ENCODE assay signal across 8 mouse cellular contexts in the genomic region with DNA sequence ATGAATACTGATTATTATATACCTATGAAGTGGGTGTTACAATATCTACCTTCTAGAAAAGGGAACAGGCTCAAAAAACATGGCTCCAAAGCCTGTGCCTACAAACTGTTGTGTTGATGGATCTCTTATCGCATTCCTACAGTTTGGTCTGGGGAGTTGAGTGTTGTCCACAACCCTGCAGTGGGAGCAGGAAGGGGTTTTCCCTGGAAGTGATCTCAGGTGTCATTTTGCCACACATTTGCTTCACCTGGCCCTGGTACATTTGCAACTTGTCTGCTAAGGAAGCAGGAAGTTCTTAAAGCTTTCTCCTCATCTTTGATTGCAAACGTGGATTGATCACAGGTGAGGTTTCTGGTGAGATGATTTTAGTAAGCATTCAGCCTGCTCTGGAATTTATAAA. TPM values are rescaled to one million over a fixed set of nuclear protein-coding genes. Genes with fewer than 3 reads are reported as not detected.
DNase-seq lines count a peak whose midpoint lies in the region; ATAC-seq lines count a peak whose summit lies in the region.

No protein-coding gene starts in this region.

- no peak for DNase-seq in heart, adult 9 months (ENCODE audit: low spot score in 2 of 2)
- peak; percentile 26 for DNase-seq in thymus, postnatal 25 days
- no peak for DNase-seq in thymus, postnatal 10 days (ENCODE audit: low spot score in 2 of 2)
- no peak for DNase-seq in liver, embryonic 13.5 days
- no peak for DNase-seq in natural killer cell, adult 2 months (ENCODE audit: low spot score in 2 of 2)
- no peak for DNase-seq in ovary, postnatal 14 days (ENCODE audit: low spot score)
- no peak for DNase-seq in gastrocnemius, adult 18-20 months (ENCODE audit: low spot score)

- H3K36me3 ChIP-seq in heart, embryonic 13.5 days = no peaks in the 10 kb centered on the region; the same call in 1 of the 2 replicates
- H3K36me3 ChIP-seq in liver, embryonic 13.5 days = no peaks in the 10 kb centered on the region

- H3K27me3 ChIP-seq in heart, embryonic 13.5 days (replicated peaks) = no peaks in the 10 kb centered on the region
- H3K27me3 ChIP-seq in liver, embryonic 13.5 days = peaks cover 13% of the 10 kb centered on the region

- peak overlapping the region; percentile 84 for H3K4me2 ChIP-seq in heart, embryonic 13.5 days
- peak overlapping the region; percentile 37 for H3K4me2 ChIP-seq in liver, embryonic 13.5 days

- 21% methylated on average over 2 of the region's 2 CpGs for WGBS in heart, embryonic 13.5 days
- whole genome bisulfite sequencing in liver, embryonic 13.5 days (ENCODE audit: insufficient replicate concordance) = 43% methylated on average over 2 of the region's 2 CpGs

- H3K27ac ChIP-seq in heart, embryonic 13.5 days (replicated peaks) = 0 out of 2 replicates have a peak overlapping the region, but pooled peaks have one; percentile 46
- H3K27ac ChIP-seq in liver, embryonic 13.5 days = no peak overlapping the region

- H3K9me3 ChIP-seq in heart, embryonic 13.5 days = no peaks in the 10 kb centered on the region
- H3K9me3 ChIP-seq in liver, embryonic 13.5 days (replicated peaks) = no peaks in the 10 kb centered on the region

- H3K4me1 ChIP-seq in heart, embryonic 13.5 days = peaks cover 47% of the 10 kb centered on the region
- H3K4me1 ChIP-seq in liver, embryonic 13.5 days (replicated peaks) = peaks cover 33% of the 10 kb centered on the region

- H3K4me3 ChIP-seq in heart, embryonic 13.5 days = peak overlapping the region; percentile 77
- H3K4me3 ChIP-seq in liver, embryonic 13.5 days (replicated peaks) = no peak overlapping the region

- H3K9ac ChIP-seq in heart, embryonic 13.5 days = peak overlapping the region; percentile 69
- no peak overlapping the region for H3K9ac ChIP-seq in liver, embryonic 13.5 days

- no peak for ATAC-seq in heart, embryonic 13.5 days (ENCODE audit: extremely low read depth, insufficient number of reproducible peaks, low FRiP score, low TSS enrichment)
- ATAC-seq in liver, embryonic 13.5 days (ENCODE audit: low read depth) = no peak

RNA-seq across cellular contexts. Expression of a gene that starts 1.7 kb away (rescaled TPM):
- polyA plus RNA-seq in heart, embryonic 13.5 days (2015; fragmentation: Nextera tagmentation; extraction: Ambion mirVana) = 42.1 TPM in 2 replicates
- 4.3 and 7.0 TPM in 2 replicates for polyA plus RNA-seq in liver, embryonic 13.5 days (2015; fragmentation: Nextera tagmentation; extraction: Ambion mirVana)
- 100 to 1,000 TPM; 162 to 172 TPM for total RNA-seq in gastrocnemius, adult 18-20 months (2021)
